In the genomic region with DNA sequence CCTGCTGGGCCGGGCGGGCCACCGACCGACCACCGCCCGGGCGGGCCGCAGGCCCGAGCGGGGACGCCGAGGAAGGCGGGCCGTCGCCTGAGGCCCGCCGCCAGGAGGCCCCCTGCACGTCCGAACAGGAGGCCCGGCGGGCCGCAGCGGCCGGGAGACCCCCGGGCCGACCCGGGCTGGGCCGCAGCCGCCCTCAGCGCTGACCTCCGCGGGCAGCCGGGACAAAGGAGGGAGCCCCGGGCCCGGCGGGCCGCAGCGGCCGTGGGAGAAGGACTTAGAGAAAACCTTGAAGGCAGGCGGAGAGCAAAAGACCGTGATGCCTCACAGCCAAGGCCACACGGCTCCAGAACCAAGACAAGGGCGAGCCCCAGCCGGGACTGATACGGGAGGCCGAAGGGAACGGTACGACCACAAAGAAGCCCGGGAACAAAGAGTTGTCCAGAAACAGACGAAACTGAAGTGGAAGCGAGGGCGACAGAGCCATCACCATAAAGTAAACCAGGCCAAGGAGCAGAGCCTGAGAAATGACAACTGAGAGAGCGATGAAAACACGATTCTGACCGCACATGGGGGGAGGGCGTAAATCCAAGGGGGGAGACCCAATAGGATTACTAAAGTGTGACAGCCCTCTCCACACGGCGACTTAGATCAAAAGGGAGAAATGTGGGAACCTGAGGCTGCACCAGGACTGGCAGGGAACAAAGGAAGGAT, we compare ENCODE assay signal across 7 mouse cellular contexts. TPM values are rescaled to one million over a fixed set of nuclear protein-coding genes. Genes with fewer than 3 reads are reported as not detected.
DNase-seq lines count a peak whose midpoint lies in the region; ATAC-seq and TF ChIP-seq lines count a peak whose summit lies in the region.

No protein-coding gene starts in this region.

- no peak for TF ChIP-seq POLR2A in CH12.LX (IDR thresholded peaks at IDR 0.05; ENCODE audit: low read depth, low read length)

- H3K27ac ChIP-seq in CH12.LX (ENCODE audit: insufficient read depth, low read depth) = no peak overlapping the region
- peak overlapping the region; percentile 98 for H3K27ac ChIP-seq in limb, embryonic 13.5 days
- peak overlapping the region; percentile 96 for H3K27ac ChIP-seq in midbrain, embryonic 16.5 days (ENCODE audit: low read length)

- peaks cover 8 to 43% of the 10 kb centered on the region in 2 experiments; a peak in 3 of 4 replicates for H3K4me1 ChIP-seq in CH12.LX (ENCODE audit: control insufficient read depth in 1 of 2, insufficient read depth in 2 of 2)
- peaks cover 46% of the 10 kb centered on the region for H3K4me1 ChIP-seq in limb, embryonic 13.5 days
- H3K4me1 ChIP-seq in midbrain, embryonic 16.5 days (ENCODE audit: control insufficient read depth, insufficient read depth, low read length) = peaks cover 66% of the 10 kb centered on the region

- H3K36me3 ChIP-seq in CH12.LX (replicated peaks in 1 of 2; ENCODE audit: control insufficient read depth in 1 of 2, insufficient read depth in 1 of 2, low read length in 1 of 2) = no peaks in the 10 kb centered on the region
- no peaks in the 10 kb centered on the region for H3K36me3 ChIP-seq in limb, embryonic 13.5 days
- H3K36me3 ChIP-seq in midbrain, embryonic 16.5 days (ENCODE audit: control insufficient read depth, insufficient read depth, low read length) = peaks cover 2% of the 10 kb centered on the region; the same call in 1 of the 2 replicates

- no peaks in the 10 kb centered on the region for H3K27me3 ChIP-seq in CH12.LX (replicated peaks)
- H3K27me3 ChIP-seq in limb, embryonic 13.5 days = no peaks in the 10 kb centered on the region
- H3K27me3 ChIP-seq in midbrain, embryonic 16.5 days (ENCODE audit: control insufficient read depth, insufficient read depth, low read depth, low read length) = no peaks in the 10 kb centered on the region

- no peak for TF ChIP-seq RAD21 in CH12.LX (IDR thresholded peaks at IDR 0.05; ENCODE audit: low read depth, low read length)

- H3K4me2 ChIP-seq in CH12.LX (ENCODE audit: insufficient read depth, low read depth, poor library complexity, severe bottlenecking) = peak overlapping the region; percentile 75
- H3K4me2 ChIP-seq in limb, embryonic 13.5 days (replicated peaks) = peak overlapping the region; percentile 88
- peak overlapping the region; percentile 83 for H3K4me2 ChIP-seq in midbrain, embryonic 16.5 days (ENCODE audit: low read length)

- no peak for TF ChIP-seq EP300 in CH12.LX (IDR thresholded peaks at IDR 0.05; ENCODE audit: low read length)

- dilution Hi-C loops in CH12.LX (cut with MboI; ENCODE audit: extremely low pct_ligation_motif_present, extremely low pct_unique_long_range_greater_than_20kb, low sequenced_read_pairs) = no loop called here

- peak; percentile 45 for DNase-seq in 3T3-L1 (ENCODE audit: low read depth, low spot score)
- DNase-seq in CH12.LX (ENCODE audit: extremely low read depth) = no peak
- DNase-seq in embryo, embryonic 11 days = peak; percentile 69
- peak; percentile 11 to 45 for DNase-seq in heart, postnatal 14 days

- TF ChIP-seq CTCF in CH12.LX (conservative IDR thresholded peaks at IDR 0.05 in 1 of 2, IDR thresholded peaks at IDR 0.05 in 1 of 2; ENCODE audit: low read depth in 2 of 2, low read length in 2 of 2) = no peak; a peak in 1 of 4 replicates

- no peaks in the 10 kb centered on the region for H3K79me2 ChIP-seq in CH12.LX (replicated peaks; ENCODE audit: control insufficient read depth, extremely low read depth, insufficient read depth, poor library complexity, severe bottlenecking)

- intact Hi-C loops in heart, postnatal 14 days (cut with DNase I) = loop anchor here (5.0 to 10.0 kb wide), 2 partner anchors 58 to 360 kb away; no protein-coding TSS in a partner anchor

- under 1% methylated on average over 52 of the region's 58 CpGs for WGBS in limb, embryonic 13.5 days
- under 1% methylated on average over 52 of the region's 58 CpGs for WGBS in midbrain, embryonic 16.5 days

- H3K9me3 ChIP-seq in CH12.LX (replicated peaks; ENCODE audit: low read length) = no peaks in the 10 kb centered on the region
- H3K9me3 ChIP-seq in limb, embryonic 13.5 days = no peaks in the 10 kb centered on the region
- no peaks in the 10 kb centered on the region for H3K9me3 ChIP-seq in midbrain, embryonic 16.5 days (replicated peaks; ENCODE audit: control insufficient read depth, low read length, poor library complexity, severe bottlenecking)

- peak overlapping the region; percentile 79 for H3K9ac ChIP-seq in CH12.LX (ENCODE audit: insufficient read depth, low read depth)
- H3K9ac ChIP-seq in limb, embryonic 13.5 days = peak overlapping the region; percentile 99
- peak overlapping the region; percentile 94 for H3K9ac ChIP-seq in midbrain, embryonic 16.5 days (ENCODE audit: low read depth, low read length)

- peak; percentile 37 for ATAC-seq in limb, embryonic 13.5 days (ENCODE audit: low FRiP score, low read depth)
- ATAC-seq in midbrain, embryonic 16.5 days = peak; percentile 27
- no peak for ATAC-seq in monocyte, adult 5-6 weeks (replicated peaks; ENCODE audit: insufficient number of reproducible peaks, low FRiP score, low TSS enrichment, poor library complexity, severe bottlenecking)

- peak overlapping the region; percentile 29 to 77 (median 73) for H3K4me3 ChIP-seq in CH12.LX (replicated peaks in 1 of 3; ENCODE audit: low read depth in 2 of 3, low read length in 2 of 3, poor library complexity in 1 of 3)
- H3K4me3 ChIP-seq in limb, embryonic 13.5 days = peak overlapping the region; percentile 93
- H3K4me3 ChIP-seq in midbrain, embryonic 16.5 days (ENCODE audit: low read depth, low read length) = peak overlapping the region; percentile 75

- in situ Hi-C loops in CH12.LX (cut with MboI; ENCODE audit: low pct_ligation_motif_present, low pct_unique_long_range_greater_than_20kb, low sequenced_read_pairs) = no loop called here

TF ChIP-seq in CH12.LX, 34 proteins besides CTCF, POLR2A, EP300 and RAD21:
- TF ChIP-seq JUND (conservative IDR thresholded peaks at IDR 0.05; ENCODE audit: low read depth, low read length) (no peak), UBTF (IDR thresholded peaks at IDR 0.05; ENCODE audit: low read depth, low read length) (0 out of 2 replicates have a peak, but pooled peaks have one; percentile 17)
TF ChIP-seq in CH12.LX: peak in this region for 1.

RNA-seq across cellular contexts. Expression of a gene that starts 19.1 kb away (rescaled TPM):
- total RNA-seq in CH12.LX (2012; rRNA removed) (77.2 and 77.8 TPM in 2 replicates), CH12.LX (2014; rRNA removed) (56.8 and 63.3 TPM in 2 replicates)
- 81.4 and 93.3 TPM in 2 replicates for polyA plus RNA-seq in CH12.LX (2012; ENCODE audit: insufficient read length, low read depth)
- total RNA-seq in heart, postnatal 14 days (2021) = 100 to 1,000 TPM; 271 to 291 TPM
- 47.5 and 48.0 TPM in 2 replicates for polyA plus RNA-seq in limb, embryonic 13.5 days (2015; fragmentation: Nextera tagmentation; extraction: Ambion mirVana)
- polyA plus RNA-seq in midbrain, embryonic 16.5 days (2015; fragmentation: Nextera tagmentation; extraction: Ambion mirVana) = 75.7 and 78.7 TPM in 2 replicates
- 368 to 783 TPM (median 392 TPM) in 3 replicates for total RNA-seq in monocyte, adult 5-6 weeks (2017)

RNA-seq across cellular contexts. Expression of a gene that starts 52.9 kb away (rescaled TPM):
- 213 and 227 TPM in 2 replicates for total RNA-seq in CH12.LX (2012; rRNA removed)
- total RNA-seq in CH12.LX (2014; rRNA removed) = 174 and 179 TPM in 2 replicates
- polyA plus RNA-seq in CH12.LX (2012; ENCODE audit: insufficient read length, low read depth) = 121 and 145 TPM in 2 replicates
- total RNA-seq in heart, postnatal 14 days (2021) = 100 to 1,000 TPM; 370 to 409 TPM
- 321 TPM in 2 replicates for polyA plus RNA-seq in limb, embryonic 13.5 days (2015; fragmentation: Nextera tagmentation; extraction: Ambion mirVana)
- 403 and 425 TPM in 2 replicates for polyA plus RNA-seq in midbrain, embryonic 16.5 days (2015; fragmentation: Nextera tagmentation; extraction: Ambion mirVana)
- total RNA-seq in monocyte, adult 5-6 weeks (2017) = 58.3 to 116 TPM (median 73.9 TPM) in 3 replicates
